Mouse (Mus musculus): Measurements from ENCODE around the gene Ifi206. TPM values are rescaled to one million over a fixed set of nuclear protein-coding genes. Genes with fewer than 3 reads are reported as not detected.
"Not testable (repeated sequence)": the region's sequence is repeated elsewhere in the genome, so short reads cannot be mapped to it uniquely, and the experiment has no call there.

Ifi206 gene
- 0.09 and 0.18 TPM in 2 replicates for polyA plus RNA-seq (2015; fragmentation: Nextera tagmentation; extraction: Ambion mirVana)

DNA sequence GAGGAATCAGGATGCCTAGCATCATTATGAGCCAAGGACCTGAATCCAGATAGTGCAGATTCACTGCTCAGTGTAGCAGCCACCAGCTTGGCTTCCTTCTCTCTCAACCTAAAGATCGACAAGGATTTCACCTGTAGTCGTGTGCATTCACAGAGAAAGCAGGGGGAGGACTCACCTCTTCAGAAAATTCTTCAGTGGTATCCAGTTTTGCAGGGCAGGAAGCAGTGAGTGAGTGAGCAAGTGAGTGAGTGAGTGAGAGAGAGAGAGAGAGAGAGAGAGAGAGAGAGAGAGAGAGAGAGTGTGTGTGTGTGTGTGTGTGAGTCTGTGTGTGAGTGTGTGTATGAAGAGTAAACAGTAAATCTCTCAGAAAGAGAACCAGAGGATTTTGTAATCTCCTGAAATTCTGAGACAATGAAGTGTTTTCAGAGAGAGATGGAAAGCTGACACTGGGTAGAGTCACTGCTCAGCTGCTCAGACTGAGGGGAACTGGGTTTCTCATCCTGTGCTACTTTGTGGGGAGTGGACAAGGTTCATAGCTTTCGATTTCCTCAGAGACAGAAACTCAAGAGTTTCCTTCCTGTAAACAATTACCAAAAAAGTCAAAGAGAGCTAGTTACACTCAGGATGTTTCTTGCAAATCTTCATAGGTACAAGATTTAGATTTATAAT is at the start of gene Ifi206:
Gene Ifi206, minus strand, starts transcription at position 230 of the 669 bp plus-strand sequence.
- not testable (repeated sequence) for H3K4me3 ChIP-seq; H3K4me1 ChIP-seq; H3K4me2 ChIP-seq; H3K27ac ChIP-seq (replicated peaks); H3K27me3 ChIP-seq (replicated peaks); H3K36me3 ChIP-seq; H3K9ac ChIP-seq; H3K9me3 ChIP-seq; ATAC-seq (ENCODE audit: extremely low read depth, insufficient number of reproducible peaks, low FRiP score, low TSS enrichment)
- 62% methylated on average over 3 of the region's 3 CpGs for WGBS

DNA sequence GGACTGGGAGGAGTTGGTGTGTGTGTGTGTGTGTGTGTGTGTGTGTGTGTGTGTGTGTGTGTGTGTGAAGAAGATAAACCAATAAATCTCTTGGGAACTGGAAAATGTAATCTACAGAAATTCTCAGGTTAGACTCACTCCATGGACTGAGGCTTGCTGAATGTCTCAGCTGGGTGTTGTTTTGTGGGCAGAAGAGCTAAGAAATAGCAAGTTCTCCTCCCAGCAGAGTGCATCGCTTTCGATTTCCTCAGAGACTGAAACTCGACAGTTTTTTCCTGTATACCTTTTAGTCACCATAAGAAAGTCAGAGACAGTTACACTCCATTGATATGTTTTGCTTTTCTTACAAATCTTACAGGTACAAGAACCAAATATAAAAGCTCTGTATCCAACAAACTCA is 45.0 kb upstream of the Ifi206 start, which contains the start of gene Ifi214:
Gene Ifi214, minus strand, starts transcription at position 167 of the 400 bp plus-strand sequence.
- H3K36me3 ChIP-seq; H3K9me3 ChIP-seq; H3K27me3 ChIP-seq (replicated peaks); H3K4me2 ChIP-seq; ATAC-seq (ENCODE audit: extremely low read depth, insufficient number of reproducible peaks, low FRiP score, low TSS enrichment); H3K4me1 ChIP-seq; H3K9ac ChIP-seq; H3K4me3 ChIP-seq; H3K27ac ChIP-seq (replicated peaks): not testable (repeated sequence)
- 71% methylated on average over 3 of the region's 3 CpGs for WGBS

DNA sequence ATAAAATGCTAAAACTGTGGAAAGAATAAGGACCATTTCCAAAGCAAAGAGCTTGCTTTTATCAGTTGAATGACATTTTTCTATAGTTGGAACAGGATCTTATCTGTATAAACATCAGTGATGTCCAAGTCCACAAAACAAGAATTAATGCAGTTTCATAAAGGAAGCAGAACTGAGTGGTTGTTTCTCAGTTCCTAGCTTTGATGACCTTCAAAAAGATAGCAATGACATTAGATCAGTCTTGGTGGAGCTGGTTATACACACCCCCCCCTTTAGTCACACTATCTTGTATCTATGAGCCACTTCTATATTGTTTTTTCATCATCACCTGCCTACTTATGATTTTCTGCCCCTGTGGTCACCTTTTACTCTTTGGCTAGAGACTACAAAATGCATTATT is 30.6 kb upstream of the Ifi206 start:
- Histone ChIP-seq H3K9ac (no peak overlapping the region), H3K4me1 (no peaks in the 10 kb centered on the region), H3K4me2 (no peak overlapping the region), H3K27me3 (replicated peaks) (no peaks in the 10 kb centered on the region), H3K4me3 (no peak overlapping the region), H3K36me3 (no peaks in the 10 kb centered on the region), H3K27ac (replicated peaks) (no peak overlapping the region), H3K9me3 (no peaks in the 10 kb centered on the region)
- ATAC-seq (ENCODE audit: extremely low read depth, insufficient number of reproducible peaks, low FRiP score, low TSS enrichment): no peak

DNA sequence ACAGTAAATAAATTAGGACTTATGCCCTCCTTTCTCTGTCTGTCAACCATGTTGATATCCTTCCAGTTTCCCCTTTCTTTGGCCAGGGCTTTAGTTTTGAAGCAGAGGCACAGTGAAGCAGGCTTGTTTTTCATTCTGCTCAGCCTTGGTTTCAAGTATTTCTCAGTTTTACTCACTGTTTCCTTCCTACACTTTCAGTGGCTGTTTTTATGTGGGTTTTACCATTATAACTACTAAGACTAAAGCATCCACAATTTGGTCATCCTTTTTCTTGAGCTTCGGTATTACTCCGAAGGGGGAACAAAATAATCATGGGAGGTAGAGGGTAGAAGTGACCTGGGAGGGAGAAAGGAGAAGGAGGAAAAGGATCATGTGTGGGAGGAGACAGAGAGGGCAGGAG is 19.8 kb upstream of the Ifi206 start:
- H3K27me3 ChIP-seq (replicated peaks); H3K9ac ChIP-seq; H3K4me2 ChIP-seq; H3K4me3 ChIP-seq; H3K27ac ChIP-seq (replicated peaks); H3K9me3 ChIP-seq; H3K4me1 ChIP-seq; ATAC-seq (ENCODE audit: extremely low read depth, insufficient number of reproducible peaks, low FRiP score, low TSS enrichment); H3K36me3 ChIP-seq: not testable (repeated sequence)
- 98% methylated on average over 2 of the region's 2 CpGs for WGBS

DNA sequence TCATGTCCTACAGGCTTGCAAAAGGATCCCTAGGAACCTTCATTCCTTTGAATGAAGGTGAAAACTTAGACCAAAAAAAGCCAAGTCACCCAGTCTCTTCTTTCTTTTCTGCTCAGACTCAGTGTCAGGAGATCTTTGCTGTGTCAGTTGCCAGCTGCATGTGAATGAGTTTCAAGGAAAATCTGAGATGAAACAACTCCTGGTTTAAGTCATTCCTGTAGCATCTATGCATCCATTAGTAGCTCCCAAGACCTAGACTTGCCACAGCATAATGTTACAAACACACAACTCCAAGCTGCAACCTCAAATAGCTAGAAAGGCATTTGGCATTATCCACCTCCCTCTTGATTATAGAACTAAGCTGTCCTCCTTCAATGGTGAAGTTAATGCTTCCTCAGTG is 642 bp upstream of the Ifi206 start:
- ATAC-seq (ENCODE audit: extremely low read depth, insufficient number of reproducible peaks, low FRiP score, low TSS enrichment); H3K4me1 ChIP-seq; H3K9ac ChIP-seq; H3K4me2 ChIP-seq; H3K27me3 ChIP-seq (replicated peaks); H3K27ac ChIP-seq (replicated peaks); H3K36me3 ChIP-seq; H3K9me3 ChIP-seq; H3K4me3 ChIP-seq: not testable (repeated sequence)

DNA sequence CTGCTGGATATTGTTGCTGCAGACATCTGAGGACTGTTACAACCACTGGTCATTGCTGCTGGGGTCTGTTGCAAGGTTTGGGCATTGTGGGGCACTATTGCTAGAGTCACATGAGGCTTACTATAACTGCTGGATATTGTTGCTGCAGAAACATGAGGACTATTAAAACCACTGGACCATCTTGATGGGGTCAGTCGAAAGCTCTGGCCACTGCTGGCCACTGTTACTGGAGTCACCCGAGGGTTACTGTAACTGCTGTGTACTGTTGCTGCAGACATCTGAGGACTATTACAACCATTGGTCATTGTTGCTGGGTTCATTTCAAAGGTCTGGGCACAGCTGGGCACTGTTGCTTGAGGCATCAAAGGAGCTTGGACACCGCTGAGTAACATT is 9.7 kb downstream of the Ifi206 start:
- not testable (repeated sequence) for ATAC-seq (ENCODE audit: extremely low read depth, insufficient number of reproducible peaks, low FRiP score, low TSS enrichment); H3K27ac ChIP-seq (replicated peaks); H3K36me3 ChIP-seq; H3K4me3 ChIP-seq; H3K4me2 ChIP-seq; H3K9ac ChIP-seq; H3K27me3 ChIP-seq (replicated peaks); H3K4me1 ChIP-seq; H3K9me3 ChIP-seq
- WGBS: 73% methylated on average over 3 of the region's 3 CpGs

DNA sequence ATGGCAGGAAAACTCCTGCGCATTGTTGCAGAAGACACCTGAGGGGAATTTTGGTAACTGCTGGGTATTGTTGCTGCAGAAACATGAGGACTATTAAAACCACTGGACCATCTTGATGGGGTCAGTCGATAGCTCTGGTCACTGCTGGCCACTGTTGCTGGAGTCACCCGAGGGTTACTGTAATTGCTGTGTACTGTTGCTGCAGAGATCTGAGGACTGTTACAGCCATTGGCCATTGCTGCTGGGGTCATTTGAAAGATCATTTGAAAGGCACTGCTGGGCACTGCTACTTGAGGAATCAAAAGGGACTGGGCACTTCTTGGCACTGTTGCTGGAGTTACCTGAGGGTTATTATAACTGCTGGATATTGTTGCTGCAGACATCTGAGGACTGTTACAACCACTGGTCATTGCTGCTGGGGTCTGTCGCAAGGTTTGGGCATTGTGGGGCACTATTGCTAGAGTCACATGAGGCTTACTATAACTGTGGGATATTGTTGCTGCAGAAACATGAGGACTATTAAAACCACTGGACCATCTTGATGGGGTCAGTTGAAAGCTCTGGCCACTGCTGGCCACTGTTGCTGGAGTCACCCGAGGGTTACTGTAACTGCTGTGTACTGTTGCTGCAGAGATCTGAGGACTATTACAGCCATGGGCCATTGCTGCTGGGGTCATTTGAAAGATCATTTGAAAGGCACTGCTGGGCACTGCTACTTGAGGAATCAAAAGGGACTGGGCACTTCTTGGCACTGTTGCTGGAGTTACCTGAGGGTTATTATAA is 10.3 kb downstream of the Ifi206 start:
- ATAC-seq (ENCODE audit: extremely low read depth, insufficient number of reproducible peaks, low FRiP score, low TSS enrichment); H3K4me1 ChIP-seq; H3K27ac ChIP-seq (replicated peaks); H3K36me3 ChIP-seq; H3K27me3 ChIP-seq (replicated peaks); H3K4me2 ChIP-seq; H3K9ac ChIP-seq; H3K4me3 ChIP-seq; H3K9me3 ChIP-seq: not testable (repeated sequence)
- 70% methylated on average over 5 of the region's 5 CpGs for WGBS

DNA sequence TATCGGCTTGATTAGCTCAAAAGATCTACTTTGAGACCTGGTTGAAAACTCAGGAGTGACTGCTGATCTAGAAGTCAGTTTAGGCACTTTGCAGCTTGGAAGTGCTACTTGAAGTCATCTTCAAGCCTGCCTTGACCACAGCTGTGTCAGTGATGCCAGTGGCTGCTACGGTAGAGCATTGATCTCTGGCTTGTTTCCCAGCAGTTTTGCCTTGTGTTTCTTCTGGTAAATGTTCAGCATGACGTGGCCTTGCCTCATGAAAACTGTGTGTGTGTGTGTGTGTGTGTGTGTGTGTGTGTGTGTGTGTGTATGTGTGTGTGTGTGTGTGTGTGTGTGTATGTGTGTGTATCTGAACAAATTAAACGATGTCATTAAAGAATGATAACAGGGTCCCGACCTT is 34.1 kb downstream of the Ifi206 start:
- H3K4me3 ChIP-seq: no peak overlapping the region
- H3K9ac ChIP-seq: no peak overlapping the region
- ATAC-seq (ENCODE audit: extremely low read depth, insufficient number of reproducible peaks, low FRiP score, low TSS enrichment): no peak
- 75% methylated on average over 5 of the region's 5 CpGs for WGBS
- no peaks in the 10 kb centered on the region for H3K9me3 ChIP-seq
- H3K4me1 ChIP-seq: peaks cover 5% of the 10 kb centered on the region; the same call in 1 of the 2 replicates
- no peak overlapping the region for H3K27ac ChIP-seq (replicated peaks)
- no peaks in the 10 kb centered on the region for H3K36me3 ChIP-seq
- no peak overlapping the region for H3K4me2 ChIP-seq
- no peaks in the 10 kb centered on the region for H3K27me3 ChIP-seq (replicated peaks)

DNA sequence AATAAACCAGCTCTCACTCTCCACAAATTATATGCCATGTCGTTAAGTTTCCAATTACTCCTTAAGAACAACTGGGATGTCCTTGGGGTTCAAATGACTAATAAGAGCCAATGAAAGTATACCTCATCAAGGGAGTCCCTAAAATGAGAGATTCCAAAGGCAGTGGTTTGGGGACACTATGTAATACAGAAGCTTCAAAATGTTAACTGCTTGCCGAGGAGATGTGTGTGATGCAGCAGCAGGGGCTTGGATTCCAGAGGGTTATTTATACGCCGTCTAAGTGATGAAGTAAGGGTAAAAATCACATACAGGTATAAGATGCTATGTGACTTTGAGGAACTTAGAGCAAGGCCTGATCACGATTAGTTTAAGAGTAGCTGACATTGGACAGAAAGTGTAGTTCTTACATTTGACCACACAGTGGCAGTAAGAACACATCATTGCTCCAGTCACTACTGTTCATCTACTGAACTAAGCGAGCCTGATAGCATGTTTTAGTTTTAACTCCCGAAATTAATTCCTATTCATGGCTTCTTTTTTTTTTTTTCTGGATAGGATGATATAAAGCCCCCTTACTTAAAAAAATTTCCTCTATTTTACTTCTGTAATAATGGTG is 34.6 kb downstream of the Ifi206 start:
- Histone ChIP-seq H3K27ac (replicated peaks) (no peak overlapping the region), H3K27me3 (replicated peaks) (no peaks in the 10 kb centered on the region), H3K4me2 (no peak overlapping the region), H3K9ac (no peak overlapping the region), H3K9me3 (no peaks in the 10 kb centered on the region), H3K4me1 (peaks cover 5% of the 10 kb centered on the region; the same call in 1 of the 2 replicates), H3K4me3 (no peak overlapping the region), H3K36me3 (no peaks in the 10 kb centered on the region)
- WGBS: 44% methylated on average over 7 of the region's 7 CpGs
- no peak for ATAC-seq (ENCODE audit: extremely low read depth, insufficient number of reproducible peaks, low FRiP score, low TSS enrichment)

DNA sequence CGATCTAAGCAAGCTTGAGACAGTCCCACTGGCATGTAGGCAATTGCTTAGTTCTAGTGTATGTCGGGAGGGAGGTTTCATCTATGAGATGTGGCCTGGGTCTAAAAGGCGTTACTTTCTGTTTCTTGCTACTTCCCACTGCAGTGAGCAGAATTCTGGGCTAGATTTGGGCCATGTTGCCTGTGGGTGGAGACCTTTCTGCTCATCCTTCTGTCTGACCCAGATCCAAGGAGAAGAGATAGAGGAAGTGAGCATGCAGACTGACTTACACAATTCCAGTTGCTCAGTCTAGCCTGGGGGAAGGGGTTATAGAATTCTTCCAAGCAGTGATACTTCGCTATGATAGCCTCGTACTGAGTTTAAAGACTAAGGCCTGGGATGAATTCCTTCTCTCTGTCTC is 39.2 kb downstream of the Ifi206 start:
- Histone ChIP-seq H3K9me3 (no peaks in the 10 kb centered on the region), H3K4me3 (no peak overlapping the region), H3K9ac (no peak overlapping the region), H3K36me3 (no peaks in the 10 kb centered on the region), H3K4me2 (no peak overlapping the region), H3K27me3 (replicated peaks) (no peaks in the 10 kb centered on the region), H3K4me1 (no peaks in the 10 kb centered on the region), H3K27ac (replicated peaks) (no peak overlapping the region)
- WGBS: 82% methylated on average over 5 of the region's 5 CpGs
- ATAC-seq (ENCODE audit: extremely low read depth, insufficient number of reproducible peaks, low FRiP score, low TSS enrichment): no peak

DNA sequence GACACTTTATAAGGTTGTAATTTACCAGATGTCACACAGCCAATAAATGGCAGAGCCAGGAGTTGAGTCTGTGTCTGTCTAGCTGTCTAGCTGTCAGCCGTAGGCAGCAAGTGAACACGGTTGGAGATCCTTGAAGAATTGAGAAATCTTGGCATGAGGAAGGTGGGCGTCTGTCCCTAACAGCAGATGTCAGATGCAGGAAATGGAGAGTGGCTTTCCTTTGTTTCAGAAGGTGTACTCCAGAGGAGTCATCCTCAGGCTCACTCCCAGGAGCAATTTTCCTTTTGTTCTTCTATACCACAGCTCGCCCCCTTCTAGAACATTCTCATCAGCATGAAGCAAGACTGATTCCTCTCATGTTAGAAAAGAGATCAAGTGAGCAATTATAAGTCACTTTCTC is 40.2 kb downstream of the Ifi206 start:
- H3K36me3 ChIP-seq: no peaks in the 10 kb centered on the region
- ATAC-seq (ENCODE audit: extremely low read depth, insufficient number of reproducible peaks, low FRiP score, low TSS enrichment): no peak
- no peaks in the 10 kb centered on the region for H3K9me3 ChIP-seq
- WGBS: 87% methylated on average over 4 of the region's 4 CpGs
- no peak overlapping the region for H3K27ac ChIP-seq (replicated peaks)
- H3K9ac ChIP-seq: no peak overlapping the region
- H3K27me3 ChIP-seq (replicated peaks): no peaks in the 10 kb centered on the region
- no peak overlapping the region for H3K4me3 ChIP-seq
- no peak overlapping the region for H3K4me2 ChIP-seq
- no peaks in the 10 kb centered on the region for H3K4me1 ChIP-seq

All from heart, embryonic 13.5 days (tissue).